Mouse (Mus musculus) gastrocnemius, postnatal 4 days (tissue): ENCODE results near the gene Gm17662. TPM values are rescaled to one million over a fixed set of nuclear protein-coding genes. Genes with fewer than 3 reads are reported as not detected.

Experiments
- DNase-seq, 2 experiments: peaks; one replicate each; pipeline ENCODE4 v3.0.0; 2021 to 2022; ENCODE audit warnings: low spot score in 2 of 2, mixed read lengths in 2 of 2
- long read RNA-seq, 2 experiments: library from polyadenylated mRNA; stranded (forward); transcript quantifications; one replicate each; pipeline ENCODE4 v2.0.0; 2021
- total RNA-seq, 2 experiments: library from RNA; stranded (reverse); gene quantifications; 2 replicates each; pipeline ENCODE4 v1.2.3; 2021

Gene Gm17662
- not detected for total RNA-seq
- long read RNA-seq, experiment 1: 0 reads
- long read RNA-seq, experiment 2: 0 reads

GRCm38 (mm10) chr4:104857029-104857428, at the start of gene Gm17662:
Gene Gm17662 (plus strand): TSS chr4:104857329.
- no peak for DNase-seq

GRCm38 (mm10) chr4:104810710-104811286, 46.3 kb upstream of the Gm17662 start:
- no peak for DNase-seq

- DNase-seq: no peak
Measured at GRCm38 (mm10) chr4:104813617-104814016, 43.5 kb upstream of the Gm17662 start.

- DNase-seq: no peak
Measured at GRCm38 (mm10) chr4:104816519-104817232, 40.5 kb upstream of the Gm17662 start.

- no peak for DNase-seq
Measured at GRCm38 (mm10) chr4:104817509-104817908, 39.6 kb upstream of the Gm17662 start.

GRCm38 (mm10) chr4:104818986-104819385, 38.1 kb upstream of the Gm17662 start:
- DNase-seq: no peak

GRCm38 (mm10) chr4:104819891-104820290, 37.2 kb upstream of the Gm17662 start:
- no peak for DNase-seq

- no peak for DNase-seq
Measured at GRCm38 (mm10) chr4:104823597-104824101, 33.5 kb upstream of the Gm17662 start.

GRCm38 (mm10) chr4:104824381-104825077, 32.6 kb upstream of the Gm17662 start:
- DNase-seq: no peak

- DNase-seq: no peak
Measured at GRCm38 (mm10) chr4:104828939-104829338, 28.2 kb upstream of the Gm17662 start.

GRCm38 (mm10) chr4:104835096-104835495, 22.0 kb upstream of the Gm17662 start:
- no peak for DNase-seq

- no peak for DNase-seq
Measured at GRCm38 (mm10) chr4:104838342-104838741, 18.8 kb upstream of the Gm17662 start.

GRCm38 (mm10) chr4:104842204-104842603, 14.9 kb upstream of the Gm17662 start:
- DNase-seq: no peak

- no peak for DNase-seq
Measured at GRCm38 (mm10) chr4:104843546-104843945, 13.6 kb upstream of the Gm17662 start.

- no peak for DNase-seq
Measured at GRCm38 (mm10) chr4:104855216-104855615, 1.9 kb upstream of the Gm17662 start.

GRCm38 (mm10) chr4:104857823-104858222, 694 bp downstream of the Gm17662 start:
- DNase-seq: no peak

- no peak for DNase-seq
Measured at GRCm38 (mm10) chr4:104861241-104861640, 4.1 kb downstream of the Gm17662 start.

- DNase-seq: no peak
Measured at GRCm38 (mm10) chr4:104864397-104864796, 7.3 kb downstream of the Gm17662 start.

GRCm38 (mm10) chr4:104869581-104869980, 12.5 kb downstream of the Gm17662 start:
- no peak for DNase-seq

GRCm38 (mm10) chr4:104870196-104870595, 13.1 kb downstream of the Gm17662 start:
- no peak for DNase-seq

GRCm38 (mm10) chr4:104875832-104876231, 18.7 kb downstream of the Gm17662 start:
- DNase-seq: no peak

GRCm38 (mm10) chr4:104876323-104876722, 19.2 kb downstream of the Gm17662 start, which contains the start of gene C8a:
Gene C8a (minus strand): TSS chr4:104876398.
- no peak for DNase-seq
